Mouse (Mus musculus): ENCODE data around the gene Foxp3. TPM values are rescaled to one million over a fixed set of nuclear protein-coding genes. Genes with fewer than 3 reads are reported as not detected.

Foxp3 gene
- total RNA-seq, 2 experiments from 2014 or later: 0.28 TPM; not detected in 1

- DNase-seq: no peak
Observed at GRCm38 (mm10) chrX:7617889-7618551, 44.6 kb downstream of the Foxp3 start.

- DNase-seq: no peak
Observed at GRCm38 (mm10) chrX:7632560-7632959, 59.1 kb downstream of the Foxp3 start.

DNA sequence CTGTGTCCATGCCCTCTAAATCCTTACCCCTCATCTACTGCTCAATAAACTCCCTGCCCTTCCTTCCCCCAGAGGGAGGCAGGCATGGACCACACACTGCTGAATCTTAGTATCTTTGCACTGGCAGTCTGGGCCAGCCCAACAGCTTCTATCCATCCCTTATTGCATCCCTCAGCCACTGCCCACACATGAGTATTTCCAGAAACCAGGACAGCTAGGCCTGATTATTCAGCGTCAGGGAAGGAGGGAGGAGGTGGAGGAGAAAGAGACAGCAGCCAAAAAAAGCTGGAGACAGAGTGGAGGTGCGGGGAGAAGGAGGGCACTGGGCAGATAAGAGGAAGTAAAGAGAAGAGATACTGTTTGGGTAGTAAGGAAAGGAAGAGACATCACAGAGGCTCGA is 61.7 kb downstream of the Foxp3 start:
- DNase-seq: no peak

- peak; percentile 66 to 75 for DNase-seq
Observed at GRCm38 (mm10) chrX:7638401-7639091, 65.1 kb downstream of the Foxp3 start, which contains the start of gene Syp. TSS of gene Syp (plus strand) at chrX:7638471.

- DNase-seq: no peak
Observed at GRCm38 (mm10) chrX:7639536-7640325, 66.3 kb downstream of the Foxp3 start.

DNA sequence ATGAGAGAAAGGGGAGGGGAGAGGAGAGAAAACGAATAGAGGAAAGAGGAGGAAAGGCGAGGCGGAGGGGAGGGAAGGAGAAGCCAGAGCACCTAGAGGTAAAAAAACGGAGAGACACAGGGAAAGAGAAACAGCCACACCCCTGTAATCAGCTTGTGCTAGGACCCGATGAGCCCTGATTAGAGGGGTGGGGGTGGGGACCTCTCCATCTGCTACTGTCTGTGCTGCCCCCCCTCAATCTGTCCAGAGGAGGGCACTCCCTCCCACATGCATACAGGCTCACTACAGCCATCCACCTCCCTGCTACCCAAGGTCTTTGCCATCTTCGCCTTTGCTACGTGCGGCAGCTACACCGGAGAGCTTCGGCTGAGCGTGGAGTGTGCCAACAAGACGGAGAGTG is 67.3 kb downstream of the Foxp3 start:
- no peak for DNase-seq

Other genes starting within 250 kb of the Foxp3 start
- gene Usp27x, start 197.8 kb upstream of the Foxp3 start, total RNA-seq (2021): under 1 TPM; 0.23 to 0.57 TPM
- gene Ppp1r3f, start 639 bp downstream of the Foxp3 start, total RNA-seq (2021): 1 to 10 TPM; 3.6 to 4.5 TPM
- gene Ccdc22, start 31.9 kb downstream of the Foxp3 start, total RNA-seq (2021): 10 to 100 TPM; 10.5 to 12.5 TPM
- gene Cacna1f, start 33.4 kb downstream of the Foxp3 start, total RNA-seq (2021): not detected
- gene Syp, start 64.8 kb downstream of the Foxp3 start, total RNA-seq (2021): 1 to 10 TPM; 2.2 to 4.1 TPM
- 10 to 100 TPM; 21.1 to 21.5 TPM for gene Prickle3, start 83.6 kb downstream of the Foxp3 start, total RNA-seq (2021)
- 10 to 100 TPM; 41.3 to 57.6 TPM for gene Plp2, start 97.7 kb downstream of the Foxp3 start, total RNA-seq (2021)
- 10 to 100 TPM; 25.2 to 27.9 TPM for gene Magix, start 107.6 kb downstream of the Foxp3 start, total RNA-seq (2021)
- gene Gpkow, start 123.5 kb downstream of the Foxp3 start, total RNA-seq (2021): 10 to 100 TPM; 17.8 to 20.1 TPM
- gene Wdr45, start 140.7 kb downstream of the Foxp3 start, total RNA-seq (2021): 10 to 100 TPM; 29.9 to 51.4 TPM
- not detected for gene Gm45208, start 148.6 kb downstream of the Foxp3 start, total RNA-seq (2021)
- 1 to 10 TPM; 5.1 to 5.3 TPM for gene Praf2, start 154.8 kb downstream of the Foxp3 start, total RNA-seq (2021)
- under 1 TPM; 0.59 to 0.67 TPM for gene Ccdc120, start 177.3 kb downstream of the Foxp3 start, total RNA-seq (2021)
- 10 to 100 TPM; 12.6 to 13.0 TPM for gene Tfe3, start 188.9 kb downstream of the Foxp3 start, total RNA-seq (2021)
- 10 to 100 TPM; 20.5 to 22.9 TPM for gene Gripap1, start 216.1 kb downstream of the Foxp3 start, total RNA-seq (2021)
- under 1 TPM; 0.15 to 0.57 TPM for gene Kcnd1, start 248.6 kb downstream of the Foxp3 start, total RNA-seq (2021)